Mouse (Mus musculus): ENCODE measurements around the gene Ddx19b.
"Not testable (repeated sequence)": the region's sequence is repeated elsewhere in the genome, so short reads cannot be mapped to it uniquely, and the experiment has no call there.

Gene Ddx19b

GRCm38 (mm10) chr8:111031572-111031971 lies at the start of gene Ddx19b:
Ddx19b (minus strand) TSS chr8:111031751.
- in situ Hi-C loops (cut with MboI): no loop called here

GRCm38 (mm10) chr8:111079861-111080271 lies 48.3 kb upstream of the Ddx19b start:
- in situ Hi-C loops (cut with MboI): no loop called here

GRCm38 (mm10) chr8:111079461-111079860 lies 47.9 kb upstream of the Ddx19b start:
- in situ Hi-C loops (cut with MboI): no loop called here

GRCm38 (mm10) chr8:111075926-111076325 lies 44.4 kb upstream of the Ddx19b start:
- in situ Hi-C loops (cut with MboI): no loop called here

GRCm38 (mm10) chr8:111068660-111069059 lies 37.1 kb upstream of the Ddx19b start:
- in situ Hi-C loops (cut with MboI): not testable (repeated sequence)

- in situ Hi-C loops (cut with MboI): no loop called here
Observed at GRCm38 (mm10) chr8:111067439-111067838, 35.9 kb upstream of the Ddx19b start.

- in situ Hi-C loops (cut with MboI): no loop called here
Observed at GRCm38 (mm10) chr8:111066308-111066707, 34.8 kb upstream of the Ddx19b start.

GRCm38 (mm10) chr8:111062893-111063292 lies 31.3 kb upstream of the Ddx19b start:
- in situ Hi-C loops (cut with MboI): no loop called here

- in situ Hi-C loops (cut with MboI): no loop called here
Observed at GRCm38 (mm10) chr8:111062072-111062757, 30.7 kb upstream of the Ddx19b start.

- in situ Hi-C loops (cut with MboI): no loop called here
Observed at GRCm38 (mm10) chr8:111061688-111062071, 30.1 kb upstream of the Ddx19b start.

- in situ Hi-C loops (cut with MboI): no loop called here
Observed at GRCm38 (mm10) chr8:111058946-111059572, 27.5 kb upstream of the Ddx19b start.

GRCm38 (mm10) chr8:111056691-111057293 lies 25.2 kb upstream of the Ddx19b start:
- in situ Hi-C loops (cut with MboI): no loop called here

- in situ Hi-C loops (cut with MboI): no loop called here
Observed at GRCm38 (mm10) chr8:111056158-111056663, 24.7 kb upstream of the Ddx19b start, which contains the start of gene Exosc6. Exosc6 (plus strand) TSS chr8:111056339.

- in situ Hi-C loops (cut with MboI): no loop called here
Observed at GRCm38 (mm10) chr8:111055661-111056060, 24.1 kb upstream of the Ddx19b start.

- in situ Hi-C loops (cut with MboI): no loop called here
Observed at GRCm38 (mm10) chr8:111055031-111055634, 23.6 kb upstream of the Ddx19b start.

GRCm38 (mm10) chr8:111053827-111054518 lies 22.4 kb upstream of the Ddx19b start:
- in situ Hi-C loops (cut with MboI): no loop called here

- in situ Hi-C loops (cut with MboI): no loop called here
Observed at GRCm38 (mm10) chr8:111049106-111049505, 17.6 kb upstream of the Ddx19b start.

- in situ Hi-C loops (cut with MboI): no loop called here
Observed at GRCm38 (mm10) chr8:111048694-111049093, 17.1 kb upstream of the Ddx19b start.

GRCm38 (mm10) chr8:111044003-111044734 lies 12.6 kb upstream of the Ddx19b start:
- in situ Hi-C loops (cut with MboI): no loop called here

GRCm38 (mm10) chr8:111042546-111042945 lies 11.0 kb upstream of the Ddx19b start:
- in situ Hi-C loops (cut with MboI): no loop called here

GRCm38 (mm10) chr8:111036591-111036990 lies 5.0 kb upstream of the Ddx19b start:
- in situ Hi-C loops (cut with MboI): no loop called here
